Mouse (Mus musculus) adrenal gland (tissue): ENCODE results near the gene Myo16.

Source experiments
- intact Hi-C: fragments of 180-260 bp; cut with DNase I; formaldehyde crosslinking; loops from one replicate; pipeline ENCODE4 v1.15.1; 2025

Gene Myo16

GRCm38 (mm10) chr8:10606816-10607209 lies 453.1 kb downstream of the Myo16 start:
- intact Hi-C loops: no loop called here

GRCm38 (mm10) chr8:10611636-10612035 lies 457.9 kb downstream of the Myo16 start:
- intact Hi-C loops: no loop called here

- intact Hi-C loops: no loop called here
Observed at GRCm38 (mm10) chr8:10613371-10613770, 459.7 kb downstream of the Myo16 start.

GRCm38 (mm10) chr8:10619689-10620088 lies 466.0 kb downstream of the Myo16 start:
- intact Hi-C loops: no loop called here

- intact Hi-C loops: no loop called here
Observed at GRCm38 (mm10) chr8:10625262-10625661, 471.6 kb downstream of the Myo16 start.

GRCm38 (mm10) chr8:10628725-10629124 lies 475.0 kb downstream of the Myo16 start:
- intact Hi-C loops: no loop called here

GRCm38 (mm10) chr8:10629862-10630261 lies 476.2 kb downstream of the Myo16 start:
- intact Hi-C loops: no loop called here

- intact Hi-C loops: no loop called here
Observed at GRCm38 (mm10) chr8:10631006-10631405, 477.3 kb downstream of the Myo16 start.

GRCm38 (mm10) chr8:10632603-10633002 lies 478.9 kb downstream of the Myo16 start:
- intact Hi-C loops: no loop called here

- intact Hi-C loops: no loop called here
Observed at GRCm38 (mm10) chr8:10633360-10634140, 479.8 kb downstream of the Myo16 start.

- intact Hi-C loops: no loop called here
Observed at GRCm38 (mm10) chr8:10634421-10634820, 480.7 kb downstream of the Myo16 start.

- intact Hi-C loops: no loop called here
Observed at GRCm38 (mm10) chr8:10638871-10639270, 485.2 kb downstream of the Myo16 start.

GRCm38 (mm10) chr8:10640176-10640810 lies 486.6 kb downstream of the Myo16 start:
- intact Hi-C loops: no loop called here

GRCm38 (mm10) chr8:10640859-10641258 lies 487.1 kb downstream of the Myo16 start:
- intact Hi-C loops: no loop called here

GRCm38 (mm10) chr8:10641343-10641742 lies 487.6 kb downstream of the Myo16 start:
- intact Hi-C loops: no loop called here

- intact Hi-C loops: no loop called here
Observed at GRCm38 (mm10) chr8:10643244-10643643, 489.5 kb downstream of the Myo16 start.

GRCm38 (mm10) chr8:10644481-10644880 lies 490.8 kb downstream of the Myo16 start:
- intact Hi-C loops: no loop called here

- intact Hi-C loops: no loop called here
Observed at GRCm38 (mm10) chr8:10645740-10646139, 492.0 kb downstream of the Myo16 start.

GRCm38 (mm10) chr8:10646485-10646884 lies 492.8 kb downstream of the Myo16 start:
- intact Hi-C loops: no loop called here

- intact Hi-C loops: no loop called here
Observed at GRCm38 (mm10) chr8:10651546-10652315, 498.0 kb downstream of the Myo16 start.

GRCm38 (mm10) chr8:10653282-10653681 lies 499.6 kb downstream of the Myo16 start:
- intact Hi-C loops: no loop called here

- intact Hi-C loops: no loop called here
Observed at GRCm38 (mm10) chr8:10654922-10655518, 501.3 kb downstream of the Myo16 start.
